Mouse (Mus musculus): ENCODE data around the gene Gm39566.

DNA sequence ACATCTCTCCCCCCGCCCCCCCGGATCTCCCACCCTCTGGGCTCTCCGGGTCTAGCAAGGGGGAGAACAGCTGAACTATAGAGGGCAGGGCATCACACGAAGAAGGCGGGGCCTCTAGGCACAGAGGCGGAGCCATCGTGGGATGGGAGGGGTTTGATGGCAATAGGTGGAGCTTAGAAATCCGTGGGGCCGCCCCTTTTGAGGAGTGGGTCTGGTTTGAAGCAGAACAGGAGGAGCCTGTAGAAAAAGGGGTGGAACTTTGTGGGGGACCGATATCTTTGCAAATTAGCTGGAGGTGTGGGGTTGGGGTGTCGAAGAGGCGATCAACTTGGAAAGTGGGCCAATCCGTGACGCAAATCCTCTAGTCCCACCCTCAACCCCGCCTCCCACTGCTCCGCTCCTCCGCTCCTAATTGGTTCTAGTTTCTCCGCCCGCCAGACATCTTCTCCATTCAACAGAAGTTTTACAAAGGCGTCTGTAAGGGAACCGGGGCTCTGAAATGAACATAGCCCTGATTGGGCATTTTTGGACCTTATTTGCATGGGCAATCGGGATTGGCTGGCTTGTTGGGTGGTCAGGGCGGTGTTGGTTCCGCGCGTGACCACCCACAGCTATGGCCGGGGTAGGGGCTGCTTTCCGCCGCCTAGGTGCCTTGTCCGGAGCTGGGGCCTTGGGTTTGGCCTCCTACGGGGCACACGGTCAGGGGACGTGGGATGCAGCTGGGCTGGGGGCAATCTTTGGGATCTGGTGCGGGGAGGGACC lies 23.0 kb upstream of the Gm39566 start, which contains the start of gene Tmem256:
- no peak for TF ChIP-seq GATA1 (IDR thresholded peaks at IDR 0.05; ENCODE audit: low read length)
- TF ChIP-seq TAL1 (IDR thresholded peaks at IDR 0.05; ENCODE audit: low read length) = no peak

All from erythroblast, embryonic 14.5 days (primary cell).